Mouse (Mus musculus): ENCODE data around the gene Satl1.
"Not testable (repeated sequence)": the region's sequence is repeated elsewhere in the genome, so short reads cannot be mapped to it uniquely, and the experiment has no call there.

Satl1 gene

DNA sequence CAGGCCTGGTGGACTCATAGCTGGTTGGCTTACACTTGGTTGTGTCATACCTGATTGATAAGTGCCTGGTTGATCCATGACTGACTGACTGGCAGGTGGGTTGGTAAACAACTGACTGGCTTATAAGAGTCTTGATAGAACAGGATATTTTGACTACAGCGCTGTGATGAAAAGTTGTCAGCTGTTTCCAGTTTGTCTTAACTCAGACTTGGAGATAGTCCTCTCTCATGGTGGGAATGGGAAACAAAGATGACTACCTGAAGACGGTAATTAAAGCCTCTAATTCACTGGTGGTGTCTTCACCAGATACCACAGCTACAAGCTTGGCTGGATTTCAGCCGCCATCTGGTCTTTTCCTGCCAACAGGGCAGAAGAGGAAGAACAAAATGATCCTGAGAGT, at the start of gene Satl1:
Gene Satl1, minus strand, starts transcription at position 101 of the 400 bp plus-strand sequence.
- no peak for DNase-seq (ENCODE audit: low spot score in 2 of 2)

DNA sequence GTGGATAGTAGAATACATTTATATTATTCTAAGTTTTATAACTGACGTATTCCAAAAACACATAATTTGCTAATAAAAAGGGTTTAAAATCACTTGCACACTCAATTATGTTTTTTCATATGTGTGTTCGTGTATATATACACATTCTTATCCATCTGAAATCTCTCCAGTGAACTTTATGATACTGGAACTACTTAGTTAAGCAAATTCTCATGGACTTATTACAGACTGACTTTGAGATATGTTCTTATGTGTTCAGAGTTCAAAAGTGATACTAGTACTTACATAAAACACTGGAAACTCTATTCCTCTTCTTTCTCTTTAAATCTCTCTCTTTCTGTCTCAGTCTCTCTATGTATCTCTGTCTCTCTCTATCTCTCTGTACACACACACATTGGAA, 31.5 kb upstream of the Satl1 start:
- DNase-seq (ENCODE audit: low spot score in 2 of 2), result no peak

DNA sequence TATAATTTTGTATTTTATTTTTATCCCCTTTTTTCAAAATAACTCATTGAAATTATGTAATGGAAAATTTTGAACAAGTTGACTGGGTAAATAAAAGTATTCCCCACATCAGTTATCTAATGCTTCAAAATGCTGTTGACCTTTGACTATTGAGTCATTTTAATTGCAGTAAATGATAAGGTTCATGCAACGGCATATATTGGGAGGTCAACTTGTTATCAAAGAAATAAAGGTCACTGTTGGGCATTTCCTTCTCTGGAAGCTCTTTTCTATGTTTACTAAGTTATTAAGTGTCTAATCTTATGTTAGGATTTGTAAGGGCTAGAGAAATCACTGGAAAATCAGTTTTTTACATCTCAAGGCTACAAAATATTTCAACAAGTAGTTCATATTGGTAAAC, 31.0 kb upstream of the Satl1 start:
- DNase-seq (ENCODE audit: low spot score in 2 of 2), result no peak

DNA sequence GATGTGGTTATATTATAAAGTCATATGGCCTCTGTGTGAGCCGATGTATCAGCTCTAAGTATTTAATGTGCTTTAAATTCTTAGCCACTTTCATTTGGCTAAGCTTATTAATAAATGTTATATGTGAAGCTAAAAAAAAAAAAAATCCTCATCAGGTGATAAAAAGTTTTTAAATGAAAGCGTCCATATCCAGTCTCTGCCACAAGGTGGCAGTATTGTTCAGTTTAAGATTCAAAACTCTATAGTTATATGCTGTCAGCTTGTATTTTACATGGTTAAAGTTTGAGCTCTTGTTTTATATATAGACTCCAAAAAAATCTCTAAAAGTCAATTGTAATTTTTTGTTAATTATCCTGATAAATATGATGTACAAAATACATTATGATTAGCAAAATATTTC, 16.4 kb upstream of the Satl1 start:
- DNase-seq (ENCODE audit: low spot score in 2 of 2), result not testable (repeated sequence)

DNA sequence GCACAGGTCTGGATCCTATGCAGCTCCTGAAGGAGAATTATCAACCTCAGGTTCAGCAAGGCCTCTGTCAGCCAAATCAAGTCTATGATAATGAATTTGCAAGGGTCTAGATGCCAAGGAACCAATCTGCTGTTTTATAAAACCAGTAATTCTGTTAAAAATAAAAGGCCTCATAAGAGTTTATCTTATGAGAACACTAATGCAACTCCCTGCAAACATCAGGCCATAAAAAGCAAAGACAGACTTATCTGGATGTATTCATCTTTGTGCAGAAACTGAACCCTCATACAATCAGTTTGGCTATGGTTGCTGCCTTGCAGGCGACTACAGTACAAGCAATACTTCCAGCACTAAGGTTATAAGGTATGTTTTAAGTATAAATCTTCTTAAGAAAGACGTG, 5.7 kb upstream of the Satl1 start:
- no peak for DNase-seq (ENCODE audit: low spot score in 2 of 2)

DNA sequence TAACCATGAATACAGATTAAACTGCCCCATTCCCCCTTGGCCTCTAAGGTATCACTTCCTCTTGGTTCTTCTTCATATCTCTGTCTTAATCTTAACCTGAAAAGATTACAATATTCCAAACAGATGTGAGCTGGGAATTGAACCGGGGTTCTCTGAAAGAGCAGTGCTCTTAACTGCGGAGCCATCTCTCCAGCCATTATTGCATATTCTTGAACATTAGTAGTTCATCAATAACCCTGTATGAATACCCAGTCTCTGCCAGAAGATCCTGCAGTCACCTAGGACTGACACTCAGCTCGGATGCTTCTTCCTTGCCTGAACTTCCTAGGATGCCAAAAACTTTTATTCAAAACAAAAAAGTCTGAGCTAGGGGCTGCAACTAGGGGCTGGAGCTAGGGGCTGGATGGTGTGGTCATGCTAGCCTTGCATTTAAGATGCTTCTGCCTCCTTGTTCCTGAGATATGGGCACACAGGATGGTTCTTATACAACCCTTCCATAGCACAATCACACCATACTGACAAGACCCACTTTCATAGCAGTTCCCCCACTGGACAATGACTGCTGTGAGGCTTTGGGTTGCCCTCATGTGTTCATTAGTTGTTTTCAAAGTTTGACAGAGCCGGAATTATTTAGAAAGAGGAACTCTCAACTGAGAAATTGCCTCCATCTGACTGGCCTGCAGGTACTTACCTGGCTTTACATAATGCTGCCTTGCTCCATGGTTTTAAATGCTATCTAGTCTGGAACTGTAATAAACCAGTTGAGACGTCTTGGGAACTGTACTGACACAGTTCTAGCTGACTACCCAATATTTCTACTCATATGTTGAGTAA, 35.8 kb downstream of the Satl1 start:
- DNase-seq (ENCODE audit: low spot score in 2 of 2), result peak; percentile 20 to 22

DNA sequence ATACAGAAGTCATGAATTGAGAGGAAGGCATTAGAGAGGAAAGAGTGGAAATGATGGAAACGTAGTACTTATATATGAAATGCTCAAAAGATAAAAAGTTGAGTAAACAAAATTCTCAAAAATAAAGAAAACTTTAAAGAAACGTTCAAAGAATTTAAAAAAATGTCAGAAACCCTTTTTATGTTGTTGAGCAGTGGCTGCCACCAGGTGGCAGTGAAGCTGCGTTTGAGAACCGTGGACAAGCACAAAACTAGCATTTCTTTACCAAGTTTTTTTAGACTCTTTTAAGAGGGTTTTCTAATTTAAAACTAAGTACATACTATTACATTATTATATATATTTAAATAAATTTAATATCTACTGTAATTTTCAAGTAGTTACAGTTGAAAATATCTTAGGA, 38.2 kb downstream of the Satl1 start:
- DNase-seq (ENCODE audit: low spot score in 2 of 2), result no peak

DNA sequence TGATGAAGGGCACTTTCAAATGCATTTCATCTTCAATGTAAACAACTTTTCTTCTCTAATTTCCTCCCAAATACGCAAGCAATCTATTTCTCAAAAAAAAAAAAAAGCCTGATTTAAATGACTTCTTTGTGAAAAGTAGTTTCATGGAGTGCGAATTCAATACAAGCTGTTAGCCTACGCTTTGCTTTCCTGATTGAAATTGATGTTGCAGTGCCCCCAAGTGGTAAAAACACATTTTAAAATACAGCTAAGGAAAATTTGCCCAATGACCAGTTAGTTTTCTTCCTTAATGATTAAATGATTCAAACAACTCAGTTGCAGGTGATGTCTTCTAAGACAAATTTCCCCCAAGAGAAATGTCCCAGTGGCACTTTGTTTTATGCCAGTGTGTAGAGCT, 58.2 kb downstream of the Satl1 start:
- DNase-seq (ENCODE audit: low spot score in 2 of 2), result no peak

DNA sequence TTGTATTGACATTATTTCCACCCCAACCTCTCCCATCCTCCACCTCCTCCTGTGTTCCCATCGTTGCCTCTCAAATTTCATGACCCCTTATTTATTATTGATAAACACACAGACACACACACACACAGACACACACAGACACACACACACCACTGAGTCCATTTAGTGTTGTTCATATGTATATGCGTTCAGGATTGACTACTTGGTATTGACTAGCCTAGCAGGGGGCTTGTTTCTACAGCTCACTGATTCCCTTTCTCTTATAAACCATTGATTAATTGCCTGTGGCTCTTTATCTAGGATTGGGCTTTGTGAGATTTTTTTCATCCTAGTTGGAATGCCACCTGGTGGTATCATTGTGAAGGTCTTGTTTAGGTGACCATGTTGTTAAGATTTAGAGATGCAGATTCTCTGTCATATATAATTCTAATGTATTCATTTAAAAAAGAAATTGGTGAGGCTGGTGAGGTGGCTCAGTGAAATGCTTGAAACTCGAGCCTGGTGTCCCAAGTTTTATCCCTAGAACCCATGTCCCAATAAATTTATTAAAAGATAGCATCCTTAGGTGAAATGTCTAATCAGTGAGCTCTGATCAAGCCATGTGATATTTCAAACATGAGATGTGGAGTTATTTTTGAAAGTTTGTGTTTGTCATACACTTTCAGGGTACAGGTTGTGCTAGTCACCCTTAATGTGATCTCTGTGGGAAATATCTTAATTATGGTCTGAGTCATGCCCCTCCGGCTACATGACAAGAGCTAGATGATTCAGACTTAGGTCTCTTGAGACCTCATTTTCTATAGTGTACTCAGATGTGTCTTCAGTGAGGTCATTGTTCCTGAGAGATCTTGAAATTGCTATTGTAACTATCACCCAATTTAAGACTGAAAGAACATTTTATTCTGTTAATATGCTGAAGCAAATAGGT, 58.8 kb downstream of the Satl1 start:
- no peak for DNase-seq (ENCODE audit: low spot score in 2 of 2)

DNA sequence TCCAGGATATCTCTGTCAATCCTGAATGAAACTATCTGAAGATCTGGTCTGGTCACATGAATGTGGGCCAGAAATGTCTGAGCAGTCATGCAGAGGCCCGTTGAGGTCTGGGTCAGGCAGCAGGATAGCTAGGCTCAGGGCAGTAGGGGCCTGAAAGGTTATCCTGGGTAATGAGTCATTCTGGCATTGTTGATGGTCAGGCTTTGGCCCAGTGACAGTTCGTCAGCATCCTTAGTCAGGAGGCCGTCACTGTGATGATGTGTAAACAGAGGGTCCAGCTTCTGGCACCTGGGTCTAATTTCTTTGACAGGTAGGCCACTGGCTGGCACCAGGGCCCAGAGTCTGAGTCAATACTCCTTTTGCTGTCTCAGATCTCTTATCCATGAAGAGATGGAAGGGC, 67.1 kb downstream of the Satl1 start:
- no peak for DNase-seq (ENCODE audit: low spot score in 2 of 2)
